Mouse (Mus musculus): ENCODE data around the gene Vapb.

DNA sequence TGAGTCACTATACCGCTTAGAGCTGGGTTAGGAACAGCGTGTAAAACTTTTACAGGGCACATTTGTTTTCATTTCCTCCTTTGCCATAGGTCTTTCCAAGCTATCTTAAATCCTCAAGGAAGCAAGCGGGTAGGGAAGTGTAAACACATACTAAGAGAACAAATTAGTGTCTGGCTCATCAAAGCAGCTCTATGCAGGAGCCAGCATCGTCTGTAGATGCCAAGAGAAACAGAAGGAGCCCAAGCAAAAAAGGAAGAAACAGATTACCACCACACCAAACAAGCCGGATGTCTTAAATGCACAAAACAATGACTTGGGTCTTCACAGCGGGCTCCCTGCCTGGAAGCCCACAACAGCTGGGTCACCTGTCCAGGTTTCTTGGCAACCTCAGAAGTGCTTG, 27.1 kb upstream of the Vapb start:
- TF ChIP-seq ZMIZ1 (IDR thresholded peaks at IDR 0.05; ENCODE audit: low read depth, low read length) = no peak
- TF ChIP-seq POLR2A (IDR thresholded peaks at IDR 0.05; ENCODE audit: control insufficient read depth in 1 of 2, insufficient read depth in 1 of 2, low read depth in 1 of 2, low read length in 2 of 2, poor library complexity in 1 of 2) = no peak
- no peak for TF ChIP-seq CTCF (IDR thresholded peaks at IDR 0.05 in 2 of 3, conservative IDR thresholded peaks at IDR 0.05 in 1 of 3; ENCODE audit: control insufficient read depth in 1 of 3, insufficient read depth in 1 of 3, low read depth in 2 of 3, low read length in 3 of 3, poor library complexity in 1 of 3, severe bottlenecking in 1 of 3)
- TF ChIP-seq MAZ (IDR thresholded peaks at IDR 0.05; ENCODE audit: low read depth, low read length) = no peak

All from MEL (cell line).